Mouse (Mus musculus) cerebral cortex, adult 2 months (tissue): ENCODE measurements around the gene 2210016L21Rik.

ENCODE experiments used
- WGBS: fragments of 180-500 bp; shearing (Covaris S2); methylation state at CpG from one replicate; pipeline ENCODE4 v1.1.7; 2018; 5-methylcytosine and 5-hydroxymethylcytosine counted together

The 2210016L21Rik gene

GRCm38 (mm10) chr5:114978888-114979249 is 36.9 kb downstream of the 2210016L21Rik start:
- WGBS, result 4% methylated on average over 6 of the region's 6 CpGs

DNA sequence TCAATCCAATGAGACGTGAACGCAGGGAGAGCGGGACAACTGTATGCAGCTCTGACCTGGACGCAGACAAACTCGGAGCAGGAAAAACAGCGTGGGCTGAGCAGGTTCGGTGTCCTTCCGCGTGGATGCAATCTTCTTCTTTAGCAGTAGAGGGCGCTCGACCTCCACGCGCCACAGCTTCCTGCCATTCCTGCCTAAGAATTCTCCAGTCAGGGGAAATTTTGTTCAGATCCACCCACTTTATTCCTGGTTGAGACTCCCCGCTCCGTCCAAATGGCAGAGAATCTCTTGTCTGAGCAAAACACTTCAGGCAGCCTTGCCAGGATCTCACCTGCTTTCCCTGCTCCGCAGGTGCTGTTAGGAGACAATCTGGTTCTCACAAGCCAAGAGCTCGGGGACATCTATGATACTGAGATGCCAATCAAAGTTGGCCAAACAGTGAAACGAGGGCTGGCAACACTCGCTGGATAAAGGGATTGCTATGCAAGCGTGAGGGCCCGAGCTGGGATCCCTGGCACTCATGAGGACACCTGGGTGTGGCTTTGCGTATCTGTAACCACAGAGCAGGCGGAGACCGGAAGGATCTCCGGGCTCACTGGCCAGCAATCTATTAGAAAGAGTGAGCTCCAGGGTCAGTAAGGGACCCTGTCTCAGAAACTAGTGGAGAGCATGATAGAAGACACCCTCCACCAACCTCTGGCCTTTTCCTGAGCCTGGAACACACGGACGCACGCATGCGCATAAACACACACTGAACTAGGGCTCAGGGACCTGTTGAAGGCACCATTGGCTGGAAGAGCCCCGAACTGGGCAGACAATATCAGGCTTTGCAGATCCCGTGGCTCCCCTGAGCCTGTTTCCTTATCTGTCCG is 37.5 kb downstream of the 2210016L21Rik start:
- 3% methylated on average over 32 of the region's 32 CpGs for WGBS

GRCm38 (mm10) chr5:114980122-114980748 is 38.3 kb downstream of the 2210016L21Rik start:
- WGBS, result 29% methylated on average over 16 of the region's 16 CpGs

DNA sequence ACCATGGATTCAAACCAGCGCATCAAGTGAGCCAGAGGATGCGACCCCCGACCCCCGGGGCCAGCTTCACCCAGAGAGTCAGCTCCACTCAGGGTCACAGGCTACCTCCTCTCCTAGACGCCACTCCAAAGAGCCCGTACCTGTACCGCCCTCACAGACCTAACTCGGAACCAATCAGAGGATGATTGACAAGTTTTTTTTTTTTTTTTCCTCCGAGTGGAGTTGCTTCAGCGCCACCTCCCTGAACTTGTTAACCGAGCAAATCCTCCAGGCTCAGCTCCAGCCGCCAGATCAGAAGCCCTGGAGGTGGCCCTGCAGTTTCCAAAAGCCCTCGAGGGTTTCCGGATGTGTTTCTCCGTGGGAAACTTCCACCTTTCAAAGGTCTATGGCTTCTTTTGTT is 40.0 kb downstream of the 2210016L21Rik start:
- WGBS, result 66% methylated on average over 15 of the region's 15 CpGs

DNA sequence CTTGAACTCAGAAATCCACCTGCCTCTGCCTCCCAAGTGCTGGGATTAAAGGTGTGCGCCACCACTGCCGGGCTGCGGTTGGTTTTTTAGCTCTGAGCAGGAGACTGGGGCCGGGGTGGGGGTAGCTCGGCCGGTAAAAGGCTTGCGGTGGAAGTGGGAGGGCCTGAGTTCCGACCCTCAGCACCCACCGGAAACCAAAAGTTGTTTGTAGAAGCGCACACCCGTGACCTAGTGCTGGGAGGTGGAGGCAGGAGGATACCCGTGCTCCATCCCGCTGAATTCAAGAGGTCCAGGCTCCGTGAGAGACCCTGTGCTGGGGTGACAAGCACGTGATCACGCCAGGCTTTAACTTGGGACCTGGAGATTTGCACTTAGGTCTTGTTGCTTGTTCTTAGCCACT is 54.5 kb downstream of the 2210016L21Rik start:
- 80% methylated on average over 16 of the region's 16 CpGs for WGBS

DNA sequence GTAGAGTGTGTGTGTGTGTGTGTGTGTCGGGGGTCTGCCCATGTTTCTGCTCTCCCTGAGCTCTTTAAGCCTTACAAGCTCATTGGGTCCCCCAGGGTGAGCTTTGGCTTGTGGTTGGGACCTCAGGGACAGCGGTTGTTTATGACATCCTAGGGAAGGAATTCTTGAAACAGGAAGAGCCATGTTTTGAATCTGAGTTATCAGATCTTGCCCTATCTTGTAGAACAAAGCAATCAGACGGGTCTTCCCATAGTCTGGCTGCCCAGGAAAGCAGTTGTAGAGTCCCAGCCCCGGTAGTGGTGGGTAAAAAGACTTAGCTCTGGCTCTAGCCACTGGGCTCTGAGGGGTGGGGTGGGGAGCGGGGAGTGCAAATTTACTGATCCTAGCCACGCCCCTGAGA is 55.4 kb downstream of the 2210016L21Rik start:
- WGBS, result 81% methylated on average over 6 of the region's 6 CpGs
